Mouse (Mus musculus): ENCODE results near the gene 4933415F23Rik. TPM values are rescaled to one million over a fixed set of nuclear protein-coding genes. Genes with fewer than 3 reads are reported as not detected.
A peak's percentile ranks its signal among the peaks of the same experiment; 100 is the strongest.

4933415F23Rik gene
- total RNA-seq (2021): under 1 TPM in 1 of 2 experiments, not detected in 1; 0.29 TPM
- long read RNA-seq, experiment 1: 0 reads
- long read RNA-seq, experiment 2: 0 reads

DNA sequence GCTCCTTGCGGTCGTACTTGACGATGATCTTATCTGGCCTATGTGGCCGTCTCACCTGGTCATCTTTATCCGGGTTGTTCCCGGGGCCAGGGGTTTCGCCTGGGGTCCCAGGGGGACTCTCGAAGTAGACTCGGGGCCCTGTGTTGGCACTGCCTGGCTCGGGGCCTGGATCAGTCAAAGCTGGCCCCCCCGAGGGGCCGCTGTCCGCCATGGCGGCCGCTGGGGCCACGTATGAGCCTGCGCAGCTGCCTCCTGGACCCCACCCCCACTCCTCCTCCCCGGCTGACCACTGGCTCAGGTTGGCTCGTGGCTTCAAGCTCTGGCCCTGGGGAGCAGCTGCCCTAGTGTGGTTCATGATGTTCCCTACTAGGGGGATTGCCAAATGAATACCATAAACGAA is at the start of gene 4933415F23Rik:
Gene 4933415F23Rik (minus strand): TSS at position 233 of the 400 bp plus-strand sequence.
- no peak for DNase-seq (ENCODE audit: low spot score in 2 of 2)

- no peak for DNase-seq (ENCODE audit: low spot score in 2 of 2)
Measured at GRCm38 (mm10) chr1:23151722-23152121, 49.7 kb upstream of the 4933415F23Rik start.

GRCm38 (mm10) chr1:23146198-23146873 is 44.3 kb upstream of the 4933415F23Rik start:
- DNase-seq (ENCODE audit: low spot score in 2 of 2): no peak

GRCm38 (mm10) chr1:23141121-23141811 is 39.2 kb upstream of the 4933415F23Rik start:
- no peak for DNase-seq (ENCODE audit: low spot score in 2 of 2)

DNA sequence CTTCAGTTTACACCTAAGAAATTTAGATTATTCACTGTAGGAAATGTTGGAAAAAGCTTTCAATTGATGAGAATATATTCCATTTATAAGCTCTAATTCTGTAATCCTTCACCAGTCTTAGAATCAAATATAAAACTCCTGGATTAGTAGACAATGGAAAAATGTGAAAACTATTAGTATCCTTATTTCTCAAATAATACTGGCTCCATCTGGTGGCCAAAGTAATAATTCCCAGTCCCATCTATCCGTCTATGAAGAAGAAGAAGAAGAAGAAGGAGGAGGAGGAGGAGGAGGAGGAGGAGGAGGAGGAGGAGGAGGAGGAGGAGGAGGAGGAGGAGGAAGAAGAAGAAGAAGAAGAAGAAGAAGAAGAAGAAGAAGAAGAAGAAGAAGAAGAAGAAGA is 38.5 kb upstream of the 4933415F23Rik start:
- DNase-seq (ENCODE audit: low spot score in 2 of 2): peak in 1 of 2 experiments; percentile 18

DNA sequence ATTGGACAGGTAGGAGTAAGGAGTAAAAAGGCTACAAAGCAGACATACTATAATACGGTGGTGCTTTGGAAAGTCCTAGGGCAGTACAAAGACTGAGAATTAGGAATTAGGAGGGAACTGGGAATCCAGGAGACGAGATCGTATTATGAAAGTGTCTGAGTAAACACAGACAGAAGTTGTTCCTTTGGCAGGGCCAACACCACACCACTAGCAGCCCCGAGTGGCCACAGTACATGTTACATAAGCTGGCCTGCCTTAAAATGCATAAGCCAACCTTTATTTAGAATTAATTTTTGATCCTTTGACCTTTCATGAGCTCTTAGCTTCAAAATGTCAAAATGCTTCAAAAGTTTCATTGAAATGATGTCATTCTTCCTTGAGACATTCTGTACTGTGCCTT is 18.8 kb upstream of the 4933415F23Rik start:
- DNase-seq (ENCODE audit: low spot score in 2 of 2): no peak

GRCm38 (mm10) chr1:23119406-23119805 is 17.4 kb upstream of the 4933415F23Rik start:
- no peak for DNase-seq (ENCODE audit: low spot score in 2 of 2)

DNA sequence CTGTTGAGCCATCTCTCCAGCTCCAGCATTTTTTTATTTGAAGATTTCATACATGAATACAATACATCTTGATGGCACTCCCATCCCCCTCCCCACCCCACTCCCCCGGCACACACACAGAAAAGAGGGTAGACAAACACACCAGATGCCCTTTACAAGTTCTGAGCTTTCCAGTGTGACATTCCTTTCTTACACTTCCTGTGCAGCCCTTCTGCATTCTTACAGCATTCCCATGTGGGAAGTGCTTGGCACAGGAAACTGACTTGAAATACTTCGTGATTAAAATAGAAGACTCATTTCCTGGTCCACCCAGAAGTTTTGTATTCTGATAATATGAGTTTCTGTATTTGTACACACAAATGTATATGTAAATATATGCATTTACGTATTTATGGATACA is 15.4 kb upstream of the 4933415F23Rik start:
- no peak for DNase-seq (ENCODE audit: low spot score in 2 of 2)

DNA sequence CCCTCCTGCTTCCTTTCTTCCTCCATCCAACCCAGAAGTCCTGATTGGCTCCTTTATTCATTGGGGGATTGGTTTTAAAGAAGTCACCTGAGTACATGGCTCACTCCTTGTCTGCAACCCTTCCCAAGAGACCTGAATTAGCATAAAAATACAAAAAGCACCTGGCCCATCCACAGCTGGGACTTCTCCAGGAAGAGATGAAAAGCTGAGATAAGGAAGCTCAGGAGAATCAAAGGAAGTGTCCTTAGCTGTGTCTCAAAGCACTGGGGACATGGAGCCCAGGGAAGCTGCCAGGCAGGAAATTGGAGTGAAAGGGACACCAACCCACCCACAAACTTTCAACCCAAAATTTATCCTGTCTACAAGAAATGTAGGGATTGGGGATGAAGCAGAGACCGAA is 7.1 kb upstream of the 4933415F23Rik start:
- DNase-seq (ENCODE audit: low spot score in 2 of 2): no peak

GRCm38 (mm10) chr1:23102881-23103280 is 828 bp upstream of the 4933415F23Rik start:
- no peak for DNase-seq (ENCODE audit: low spot score in 2 of 2)

DNA sequence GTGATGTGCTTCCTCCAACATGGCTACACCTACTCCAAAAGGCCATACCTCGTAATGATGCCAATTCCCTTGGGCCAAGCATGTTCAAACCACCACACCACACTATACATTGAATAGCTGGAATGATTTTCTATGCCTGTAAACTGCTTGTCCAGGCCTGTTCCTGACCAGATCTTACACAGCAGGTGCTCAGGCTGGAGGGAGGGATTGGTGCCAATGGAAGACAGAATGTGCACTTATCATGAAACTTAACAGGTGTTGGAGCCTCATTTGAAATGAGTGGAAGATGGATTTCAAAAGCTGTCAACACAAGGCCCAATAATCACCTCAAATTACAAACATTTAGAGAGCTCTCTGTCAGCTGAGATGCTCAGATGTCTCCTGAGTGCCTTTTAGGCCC is 2.3 kb downstream of the 4933415F23Rik start:
- DNase-seq (ENCODE audit: low spot score in 2 of 2): no peak

DNA sequence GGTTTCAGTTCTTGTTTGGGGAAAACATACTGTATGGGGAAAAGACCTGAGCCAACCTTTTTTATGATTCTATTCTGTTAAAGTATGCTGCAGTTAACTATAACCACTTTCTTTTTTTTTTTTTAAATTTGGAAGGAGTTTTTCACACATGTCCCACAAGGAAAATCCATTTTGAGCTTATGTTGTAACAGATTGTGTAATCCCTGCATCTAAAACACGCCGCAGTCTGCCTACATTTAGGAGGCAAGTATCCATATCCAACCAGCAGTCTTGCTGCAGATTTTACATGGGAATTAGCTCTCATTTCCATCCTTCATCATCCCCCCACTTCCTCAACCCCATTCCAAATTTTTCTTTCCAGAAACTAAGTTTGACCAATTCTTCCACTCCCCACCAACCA is 3.6 kb downstream of the 4933415F23Rik start:
- no peak for DNase-seq (ENCODE audit: low spot score in 2 of 2)

DNA sequence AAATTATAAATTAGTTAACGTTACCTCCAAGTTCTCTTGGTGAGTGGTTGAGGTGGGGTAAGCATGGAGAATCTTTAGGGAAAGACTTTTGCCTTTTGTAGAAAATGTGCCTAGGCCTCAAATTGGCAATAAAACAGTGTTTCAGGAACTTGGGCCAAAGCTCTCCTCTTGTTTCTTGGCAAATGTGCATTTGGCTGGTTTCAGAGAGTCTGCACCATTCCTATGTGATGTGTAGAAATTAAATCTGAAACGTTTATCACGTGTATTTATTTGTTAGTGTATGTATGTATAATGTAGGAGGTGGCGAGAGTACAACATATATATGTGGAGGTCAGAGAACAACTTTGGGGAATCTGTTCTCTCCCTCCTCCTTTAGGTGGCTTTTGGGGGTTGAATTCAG is 4.1 kb downstream of the 4933415F23Rik start:
- DNase-seq (ENCODE audit: low spot score in 2 of 2): no peak

- DNase-seq (ENCODE audit: low spot score in 2 of 2): no peak
Measured at GRCm38 (mm10) chr1:23067715-23068114, 34.3 kb downstream of the 4933415F23Rik start.

- DNase-seq (ENCODE audit: low spot score in 2 of 2): no peak
Measured at GRCm38 (mm10) chr1:23064717-23065475, 37.2 kb downstream of the 4933415F23Rik start.

GRCm38 (mm10) chr1:23063946-23064345 is 38.1 kb downstream of the 4933415F23Rik start:
- DNase-seq (ENCODE audit: low spot score in 2 of 2): no peak

- DNase-seq (ENCODE audit: low spot score in 2 of 2): peak in 1 of 2 experiments; percentile 14
Measured at GRCm38 (mm10) chr1:23061614-23062373, 40.3 kb downstream of the 4933415F23Rik start.

- no peak for DNase-seq (ENCODE audit: low spot score in 2 of 2)
Measured at GRCm38 (mm10) chr1:23060056-23060455, 42.0 kb downstream of the 4933415F23Rik start.
